Mouse (Mus musculus) left cerebral cortex, adult 2 months (tissue): ENCODE measurements at regions not wholly inside any gene's neighbourhood (a gene's known extent, or its start where the extent isn't known, plus 50 kb on each side); places are given as distances from the start of the nearest gene placed in this dataset.
A peak's percentile ranks its signal among the peaks of the same experiment; 100 is the strongest.

Source experiments
- DNase-seq, 2 experiments: peaks; one replicate each; pipeline ENCODE4 v3.0.0; 2021 to 2022; ENCODE audit warnings: low spot score in 2 of 2, mixed read lengths in 1 of 2; ENCODE audit errors: extremely low spot score in 1 of 2
- H3K27ac ChIP-seq: fragments of 200-600 bp; 2 replicates; pipeline ENCODE4 v1.8.1; 2022
- H3K4me3 ChIP-seq: fragments of 200-600 bp; 2 replicates; pipeline ENCODE4 v1.8.1; 2022
- CTCF ChIP-seq: fragments of 200-600 bp; IDR thresholded peaks from 2 replicates; pipeline ENCODE4 v1.8.1; 2022; ENCODE audit warnings: antibody characterized with exemption, mild to moderate bottlenecking, moderate library complexity
- intact Hi-C: fragments of 180-260 bp; cut with DNase I; formaldehyde crosslinking; loops from one replicate; pipeline ENCODE4 v1.15.1; 2025

DNA sequence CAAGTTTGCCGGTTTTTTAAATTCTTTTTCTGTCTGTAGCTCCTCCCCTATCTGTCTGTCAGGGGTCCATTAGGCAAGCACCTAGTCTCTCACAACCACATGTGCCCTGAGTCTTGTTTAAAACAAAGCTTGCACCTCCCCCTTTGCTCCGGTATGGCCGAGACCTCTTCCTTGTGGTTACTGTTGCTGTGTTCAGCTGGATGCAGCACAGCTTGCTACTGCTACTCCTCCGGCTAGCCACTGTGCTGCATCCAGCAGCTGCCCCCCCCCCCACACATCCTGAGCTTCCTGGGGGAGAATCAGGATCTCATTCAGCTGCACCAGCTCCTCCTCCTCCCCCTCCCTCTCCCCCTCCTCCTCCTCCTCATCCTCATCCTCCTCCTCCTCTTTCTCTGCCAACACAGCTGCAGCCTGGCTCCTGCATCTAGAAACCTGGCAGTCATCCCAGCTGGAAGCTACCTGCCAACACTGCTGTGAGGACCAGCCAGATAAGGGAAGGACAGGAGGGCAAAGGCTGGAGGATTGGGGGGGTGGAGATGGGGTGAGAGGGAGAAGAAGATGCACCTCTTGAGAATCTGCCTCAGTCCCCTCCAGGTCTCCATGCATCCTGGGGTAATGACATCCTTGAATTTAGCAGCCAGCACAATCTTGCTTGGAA, 114.8 kb upstream of the Tmem260 start:
- no peak for TF ChIP-seq CTCF
- peak overlapping the region; percentile 16; the same call in 1 of the 2 replicates for H3K27ac ChIP-seq
- intact Hi-C loops = loop anchor here (5.0 kb wide), 1 partner anchor 44 kb away; no protein-coding TSS in a partner anchor
- H3K4me3 ChIP-seq = no peak overlapping the region
- DNase-seq = peak; percentile 38 to 41

DNA sequence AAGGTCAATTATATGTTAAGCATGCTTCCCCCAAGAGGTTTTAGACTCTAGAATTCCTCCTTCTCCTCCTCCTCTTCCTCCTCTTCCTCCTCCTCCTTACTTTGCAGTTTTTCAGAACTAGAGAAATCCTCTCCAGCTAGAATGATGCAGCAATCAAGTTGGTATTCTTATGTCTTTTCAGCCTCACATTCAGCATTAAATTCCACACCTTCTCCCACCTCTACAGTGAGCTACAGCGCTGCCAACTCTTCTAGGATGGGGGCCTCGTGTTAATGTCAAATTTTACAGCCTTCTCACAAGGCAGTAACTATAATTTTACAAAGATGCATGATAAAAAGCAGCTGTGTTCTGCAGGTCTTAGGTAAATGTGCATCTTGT, 114.3 kb upstream of the Tmem260 start:
- H3K4me3 ChIP-seq = no peak overlapping the region
- peak overlapping the region; percentile 63 for H3K27ac ChIP-seq
- no peak for DNase-seq
- intact Hi-C loops = loop anchor here (5.0 kb wide), 1 partner anchor 44 kb away; no protein-coding TSS in a partner anchor
- TF ChIP-seq CTCF = no peak

GRCm38 (mm10) chr14:48332193-48332592, 113.7 kb upstream of the Tmem260 start:
- intact Hi-C loops = loop anchor here (5.0 kb wide), 1 partner anchor 45 kb away; no protein-coding TSS in a partner anchor
- no peak for TF ChIP-seq CTCF
- Histone ChIP-seq H3K27ac (peak overlapping the region; percentile 63), H3K4me3 (no peak overlapping the region)
- no peak for DNase-seq

GRCm38 (mm10) chr14:48332660-48333059, 113.3 kb upstream of the Tmem260 start:
- no peak for DNase-seq
- no peak overlapping the region for H3K27ac ChIP-seq
- no peak for TF ChIP-seq CTCF

GRCm38 (mm10) chr14:48334106-48334809, 111.7 kb upstream of the Tmem260 start:
- DNase-seq = no peak
- no peak overlapping the region for H3K4me3 ChIP-seq
- intact Hi-C loops = loop anchor here (5.0 kb wide), 1 partner anchor 47 kb away; no protein-coding TSS in a partner anchor
- H3K27ac ChIP-seq = no peak overlapping the region
- TF ChIP-seq CTCF = no peak

More at GRCm38 (mm10) chr14:48332660-48333059, 113.3 kb upstream of the Tmem260 start:
- no peak overlapping the region for H3K4me3 ChIP-seq
- intact Hi-C loops = loop anchor here (5.0 kb wide), 1 partner anchor 45 kb away; no protein-coding TSS in a partner anchor

GRCm38 (mm10) chr14:48339434-48339833, 106.5 kb upstream of the Tmem260 start:
- H3K27ac ChIP-seq = no peak overlapping the region
- H3K4me3 ChIP-seq = no peak overlapping the region
- TF ChIP-seq CTCF = peak; percentile 25
- DNase-seq = no peak
- intact Hi-C loops = no loop called here

- DNase-seq = no peak
- Histone ChIP-seq H3K27ac (no peak overlapping the region), H3K4me3 (no peak overlapping the region)
- TF ChIP-seq CTCF = no peak
- intact Hi-C loops = no loop called here
These were observed 103.0 kb upstream of the Tmem260 start for GRCm38 (mm10) chr14:48342944-48343343.

DNA sequence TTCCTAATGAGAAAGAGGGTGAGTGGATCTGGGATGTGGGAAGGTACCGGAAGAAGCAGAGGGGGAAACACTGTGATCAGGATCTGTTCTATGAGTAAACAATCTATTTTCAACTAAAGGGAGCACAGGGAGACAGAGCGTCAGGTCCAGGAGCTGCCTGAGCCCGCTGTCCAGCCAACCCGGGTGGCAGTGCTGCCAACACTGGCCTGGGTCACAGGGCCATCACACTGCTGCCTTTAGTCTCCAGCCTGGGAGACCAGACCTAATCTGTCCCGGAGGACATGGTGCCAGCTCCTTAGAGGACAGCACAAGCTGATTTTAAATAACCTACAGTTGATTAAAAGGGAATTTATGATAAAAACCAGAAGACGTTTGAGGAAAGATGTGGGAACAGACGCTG, 100.0 kb upstream of the Tmem260 start:
- Histone ChIP-seq H3K4me3 (no peak overlapping the region), H3K27ac (no peak overlapping the region)
- intact Hi-C loops = no loop called here
- no peak for TF ChIP-seq CTCF
- DNase-seq = no peak

- Histone ChIP-seq H3K4me3 (no peak overlapping the region), H3K27ac (no peak overlapping the region)
- no peak for DNase-seq
- TF ChIP-seq CTCF = no peak
- intact Hi-C loops = no loop called here
These were observed 96.4 kb upstream of the Tmem260 start for GRCm38 (mm10) chr14:48349392-48350044.

- intact Hi-C loops = no loop called here
- Histone ChIP-seq H3K27ac (no peak overlapping the region), H3K4me3 (no peak overlapping the region)
- no peak for TF ChIP-seq CTCF
- DNase-seq = no peak
These were observed 94.3 kb upstream of the Tmem260 start for GRCm38 (mm10) chr14:48351652-48352051.

- intact Hi-C loops = no loop called here
- no peak for DNase-seq
- TF ChIP-seq CTCF = no peak
These were observed 93.1 kb upstream of the Tmem260 start for GRCm38 (mm10) chr14:48352825-48353224.

GRCm38 (mm10) chr14:48354176-48354575, 91.7 kb upstream of the Tmem260 start:
- intact Hi-C loops = no loop called here
- DNase-seq = no peak
- no peak for TF ChIP-seq CTCF
- no peak overlapping the region for H3K27ac ChIP-seq
- H3K4me3 ChIP-seq = no peak overlapping the region

More at GRCm38 (mm10) chr14:48352825-48353224, 93.1 kb upstream of the Tmem260 start:
- Histone ChIP-seq H3K4me3 (no peak overlapping the region), H3K27ac (no peak overlapping the region)
